Mouse (Mus musculus): Measurements from ENCODE around the gene Bag6.

The Bag6 gene

DNA sequence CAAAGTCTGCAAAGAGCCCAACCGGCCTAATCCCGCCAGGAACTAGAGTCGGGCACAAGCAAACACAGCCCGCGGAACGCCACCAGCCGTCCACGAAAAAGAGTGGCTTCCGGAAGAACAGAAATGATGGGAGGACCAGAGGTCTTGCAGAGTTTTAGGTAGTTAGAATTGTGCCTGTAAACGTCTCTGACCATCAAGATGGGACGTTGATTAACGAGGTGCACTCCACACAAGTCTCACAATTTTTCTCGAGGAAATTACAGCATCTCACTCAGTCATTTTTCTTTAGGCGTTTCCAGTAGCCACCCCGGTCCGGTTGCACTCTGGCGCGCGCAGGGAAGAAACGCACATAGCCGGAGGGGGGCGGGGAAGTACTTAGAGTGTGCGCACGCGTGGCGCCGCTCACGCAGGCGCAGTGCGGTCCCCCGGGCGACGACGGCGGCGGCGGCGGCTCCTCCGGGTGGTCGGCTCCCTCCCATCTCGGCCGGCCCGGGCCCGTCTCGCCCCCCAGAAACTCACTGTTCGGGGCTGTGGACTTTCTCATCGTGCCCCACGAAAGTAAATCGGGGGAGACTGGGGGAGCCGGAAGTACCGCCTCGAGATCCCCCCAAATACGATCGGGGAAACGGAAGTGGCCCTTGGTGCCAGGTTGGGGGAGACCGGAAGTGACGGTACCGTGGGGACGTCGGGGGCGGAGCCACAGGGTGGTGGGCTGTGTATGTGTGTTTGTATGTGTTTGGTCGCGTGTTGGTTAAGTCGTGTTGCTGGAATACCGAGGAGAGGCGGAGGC, at the start of gene Bag6:
Bag6 (plus strand) TSS at position 378 of the 790 bp plus-strand sequence.
- DNase-seq (ENCODE audit: low read depth) = peak; percentile 98

DNA sequence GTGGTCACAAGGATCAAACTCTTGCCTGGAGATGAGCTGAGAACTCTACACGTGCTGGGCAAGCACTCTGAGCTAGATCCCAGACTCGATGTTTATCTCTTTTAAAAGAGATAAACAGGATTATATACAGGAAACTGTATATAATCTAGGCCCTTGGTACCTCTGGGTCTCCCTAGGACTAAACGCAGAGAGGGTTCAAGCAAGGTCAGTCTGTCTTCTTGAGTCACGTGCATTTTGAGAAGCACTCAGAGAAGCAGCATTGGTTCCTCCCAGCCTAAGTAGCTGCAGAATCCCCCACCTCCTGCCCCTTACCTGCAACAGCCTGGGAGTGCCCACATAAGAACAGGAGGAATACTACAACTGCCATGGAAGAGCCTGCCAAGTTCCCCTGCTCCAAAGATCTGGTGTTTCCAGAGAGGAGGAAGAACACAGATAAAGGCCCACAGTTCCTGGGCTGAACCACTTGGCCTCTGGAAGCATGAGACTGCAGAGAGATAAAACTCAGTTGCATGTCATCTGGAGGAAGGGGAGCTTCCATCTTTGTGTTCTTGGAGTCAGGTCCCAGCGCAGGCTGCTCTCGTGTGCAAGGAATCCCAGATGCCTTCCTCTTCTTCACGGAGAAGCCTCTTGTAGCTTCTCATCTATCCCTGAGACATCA, 49.6 kb upstream of the Bag6 start, which contains the start of gene Ly6g6f:
Ly6g6f (minus strand) TSS at position 403 of the 658 bp plus-strand sequence.
- no peak for DNase-seq (ENCODE audit: low read depth)

DNA sequence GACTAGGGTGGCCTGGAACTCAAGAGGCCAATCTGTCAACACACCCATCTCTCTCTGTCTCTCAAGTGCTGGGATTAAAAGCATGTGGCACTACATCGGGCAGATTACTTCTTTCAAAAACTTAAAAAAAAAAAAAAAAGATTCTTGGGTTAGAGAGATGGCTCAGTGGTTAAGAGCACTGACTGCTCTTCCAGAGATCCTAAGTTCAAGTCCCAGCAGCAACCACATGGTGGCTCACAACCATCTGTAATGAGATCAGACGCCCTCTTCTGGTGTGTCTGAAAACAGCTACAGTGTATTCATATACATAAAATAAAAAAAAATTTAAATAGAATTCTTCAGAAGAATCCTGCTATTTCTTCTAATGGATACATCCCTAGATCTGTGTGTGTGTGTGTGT, 46.8 kb upstream of the Bag6 start:
- peak; percentile 48 for DNase-seq (ENCODE audit: low read depth)

DNA sequence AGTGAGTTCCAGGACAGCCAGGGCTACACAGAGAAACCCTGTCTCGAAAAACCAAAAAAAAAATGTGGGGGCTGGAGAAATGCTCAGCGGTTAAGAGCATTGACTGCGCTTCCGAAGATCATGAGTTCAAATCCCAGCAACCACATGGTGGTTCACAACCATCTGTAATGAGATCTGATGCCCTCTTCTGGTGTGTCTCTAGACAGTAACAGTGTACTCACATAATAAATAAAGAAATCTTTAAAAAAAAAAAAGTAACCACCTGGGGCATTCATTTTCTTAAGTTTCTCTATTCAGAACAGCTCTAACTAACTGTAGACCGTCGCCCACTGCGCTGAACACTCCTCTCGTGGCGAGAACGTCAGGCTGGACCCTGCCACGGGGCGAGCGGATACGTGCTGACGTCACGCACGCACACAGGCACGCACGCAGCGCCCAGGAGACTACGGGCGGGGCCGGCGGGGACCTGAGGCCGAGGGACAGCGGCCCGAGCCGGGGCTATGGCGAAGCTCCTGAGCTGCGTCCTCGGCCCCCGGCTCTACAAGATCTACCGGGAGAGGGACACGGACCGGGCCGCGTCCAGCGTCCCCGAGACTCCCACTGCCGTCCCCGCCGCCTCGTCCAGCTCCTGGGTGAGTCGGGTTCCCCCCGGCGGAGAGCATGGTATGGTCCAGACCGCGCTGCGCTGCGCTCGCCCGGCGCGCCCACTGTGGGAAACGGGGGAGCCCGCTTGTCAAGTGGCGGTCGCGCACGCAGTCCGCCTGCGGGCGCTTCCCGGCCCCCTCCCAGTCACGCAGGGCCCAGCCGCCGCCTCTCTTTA, 45.9 kb upstream of the Bag6 start, which contains the start of gene Abhd16a:
Abhd16a (plus strand) TSS at position 439 of the 820 bp plus-strand sequence.
- DNase-seq (ENCODE audit: low read depth) = peak; percentile 94

DNA sequence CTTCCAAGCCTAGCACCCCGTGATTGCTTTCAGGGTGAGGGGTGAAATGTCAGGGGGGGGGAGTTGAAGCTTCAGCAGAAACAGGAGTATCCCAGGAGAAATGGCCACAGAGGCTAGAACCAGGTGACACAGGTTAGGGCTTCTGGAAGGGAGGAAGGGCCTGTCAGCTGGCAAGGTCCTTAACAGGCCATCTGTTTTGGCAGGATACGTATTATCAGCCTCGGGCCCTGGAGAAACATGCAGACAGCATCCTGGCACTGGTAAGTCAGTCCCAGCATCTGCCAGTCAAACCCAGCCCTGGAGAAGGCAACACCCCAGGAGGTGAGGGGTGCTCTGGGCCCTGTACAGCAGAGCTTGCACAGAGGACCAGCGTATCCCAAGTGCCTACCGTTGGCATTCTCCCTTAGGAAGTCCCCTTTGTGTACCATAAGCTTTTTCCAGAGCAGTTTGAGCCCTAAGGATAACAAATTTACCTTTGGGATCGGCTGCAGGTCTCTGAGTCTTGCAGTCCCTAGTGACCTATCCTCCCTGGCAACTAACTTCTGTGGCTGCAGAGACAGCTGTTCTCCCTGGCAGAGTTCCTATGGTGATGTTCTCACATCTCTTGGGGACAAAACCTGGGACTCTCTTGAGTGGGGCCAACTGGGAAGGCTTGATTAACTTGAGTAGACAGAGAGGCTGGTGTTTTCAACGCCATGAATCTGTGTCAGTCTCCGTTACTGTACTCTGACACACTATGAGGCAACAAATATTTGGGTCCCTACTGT, 44.6 kb upstream of the Bag6 start:
- no peak for DNase-seq (ENCODE audit: low read depth)

DNA sequence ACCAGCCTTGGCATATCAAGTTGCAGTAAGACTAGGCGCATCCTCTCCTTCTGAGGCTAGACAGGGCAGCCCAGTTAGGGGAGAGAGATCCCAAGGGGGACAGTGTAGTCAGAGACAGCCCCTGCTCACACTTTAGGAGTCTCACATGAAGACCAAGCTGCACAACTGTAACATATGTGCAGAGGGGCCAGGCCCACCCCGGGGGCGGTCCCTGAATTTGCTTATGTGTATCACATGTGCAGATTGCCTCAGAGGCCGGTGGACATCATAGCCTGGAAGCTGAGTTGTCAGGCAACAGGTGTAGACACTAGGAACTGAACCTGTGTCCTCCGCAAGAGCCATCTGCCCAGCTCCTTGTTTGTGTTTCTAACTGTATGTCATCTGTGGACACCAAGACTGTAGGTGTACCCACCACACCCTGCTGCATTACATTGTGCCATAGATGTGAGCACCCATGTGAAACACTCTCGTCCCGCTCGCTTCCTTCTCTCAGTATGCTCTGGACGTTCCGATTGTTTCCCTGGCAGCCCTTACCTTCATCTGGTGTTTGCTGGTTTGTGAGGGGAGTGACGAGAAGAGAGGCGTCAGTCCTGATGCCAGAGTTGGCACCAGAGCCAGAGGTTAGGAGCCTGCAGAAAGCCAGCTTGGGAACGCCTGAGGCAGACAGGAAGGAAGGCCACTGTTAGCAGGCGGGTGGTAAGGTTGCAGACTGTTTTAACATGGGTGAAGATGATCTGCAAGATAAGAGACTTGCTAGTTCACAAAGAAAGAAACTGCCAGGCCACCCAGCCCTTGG, 42.4 kb upstream of the Bag6 start:
- DNase-seq (ENCODE audit: low read depth) = no peak

DNA sequence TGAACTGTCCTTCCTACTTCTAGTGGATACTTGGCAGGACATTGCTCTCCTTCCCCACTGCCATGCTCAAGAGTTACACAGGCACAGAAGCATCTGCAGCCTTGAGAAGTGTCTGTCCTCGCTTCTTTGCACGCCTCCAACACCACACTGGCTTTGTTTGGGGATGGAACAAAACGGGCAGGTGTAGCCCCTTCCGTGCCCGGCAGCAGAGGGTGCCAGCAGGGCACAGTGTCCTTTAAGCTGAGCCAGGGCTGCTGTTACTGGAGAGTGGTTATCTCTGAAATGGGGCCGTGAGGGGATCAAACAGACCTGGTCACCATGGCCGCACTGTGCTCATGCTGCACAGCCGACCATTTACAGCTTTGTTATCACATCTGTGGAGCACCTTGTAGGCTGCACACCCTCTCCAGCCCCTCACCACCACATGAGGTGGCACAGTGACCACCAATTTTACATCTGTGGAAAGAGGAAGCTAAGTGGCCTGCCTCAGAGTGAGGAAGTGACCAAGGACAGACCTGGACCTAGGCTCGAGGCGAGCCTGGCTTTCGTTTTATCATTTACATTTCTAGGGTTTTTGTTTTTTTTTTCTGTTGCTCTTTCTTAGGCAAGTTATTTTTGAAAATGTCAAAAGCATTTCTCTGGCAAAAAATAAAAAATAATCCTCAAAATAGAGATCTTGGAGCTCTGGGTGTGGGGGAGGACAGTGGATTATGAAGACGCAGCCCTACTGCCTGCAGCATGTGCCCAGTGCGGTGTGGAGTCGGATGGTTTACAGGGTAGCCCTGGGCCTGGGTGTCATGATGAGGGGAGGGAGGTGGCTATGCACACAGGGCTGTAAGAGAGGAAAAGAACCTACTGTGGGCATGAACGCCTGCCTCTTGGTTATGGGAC, 40.3 kb upstream of the Bag6 start:
- peak; percentile 46 for DNase-seq (ENCODE audit: low read depth)

DNA sequence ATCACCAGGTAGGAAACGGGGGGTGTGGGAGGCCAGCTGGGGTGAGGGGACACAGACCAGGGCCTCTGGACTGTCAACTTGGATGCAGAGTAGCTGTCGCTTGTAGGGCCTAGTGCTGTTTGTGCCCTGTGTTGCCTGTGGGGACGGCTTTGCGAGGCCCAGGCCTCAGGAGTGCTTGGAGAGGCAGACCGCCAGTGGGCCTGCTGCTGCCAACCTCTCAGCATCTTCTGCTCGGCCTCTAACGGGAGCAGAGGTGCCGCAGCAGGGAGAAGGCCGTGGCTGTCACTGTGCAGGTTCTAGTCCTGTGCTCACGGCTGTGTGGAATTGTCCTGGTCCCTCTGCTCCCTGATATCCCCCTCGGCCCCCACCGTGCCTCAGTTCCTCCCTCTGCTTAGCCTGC, 38.4 kb upstream of the Bag6 start:
- DNase-seq (ENCODE audit: low read depth) = no peak

DNA sequence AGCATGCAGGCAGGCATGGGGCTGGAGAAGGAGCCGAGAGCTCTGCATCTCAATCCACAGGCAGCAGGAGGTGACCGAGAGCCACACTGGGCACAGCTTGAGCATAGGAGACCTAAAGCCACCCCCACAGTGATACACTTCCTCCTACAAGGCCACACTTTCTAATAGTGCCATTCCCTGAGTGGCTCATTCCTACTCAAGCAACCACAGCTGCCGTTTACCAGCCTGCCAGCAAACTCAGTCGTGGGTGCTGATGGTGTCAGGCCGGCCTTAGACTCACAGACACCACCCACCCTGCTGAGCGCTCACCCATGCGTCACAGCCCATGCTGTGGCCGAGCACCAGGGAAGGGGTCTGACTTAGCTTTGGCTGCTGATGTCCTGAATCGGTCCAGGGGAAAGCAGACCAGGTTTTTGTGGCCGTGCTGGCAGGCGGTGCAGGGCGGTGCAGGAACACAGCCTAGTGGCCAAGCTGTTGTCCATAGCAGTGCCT, 37.8 kb upstream of the Bag6 start:
- DNase-seq (ENCODE audit: low read depth) = no peak

DNA sequence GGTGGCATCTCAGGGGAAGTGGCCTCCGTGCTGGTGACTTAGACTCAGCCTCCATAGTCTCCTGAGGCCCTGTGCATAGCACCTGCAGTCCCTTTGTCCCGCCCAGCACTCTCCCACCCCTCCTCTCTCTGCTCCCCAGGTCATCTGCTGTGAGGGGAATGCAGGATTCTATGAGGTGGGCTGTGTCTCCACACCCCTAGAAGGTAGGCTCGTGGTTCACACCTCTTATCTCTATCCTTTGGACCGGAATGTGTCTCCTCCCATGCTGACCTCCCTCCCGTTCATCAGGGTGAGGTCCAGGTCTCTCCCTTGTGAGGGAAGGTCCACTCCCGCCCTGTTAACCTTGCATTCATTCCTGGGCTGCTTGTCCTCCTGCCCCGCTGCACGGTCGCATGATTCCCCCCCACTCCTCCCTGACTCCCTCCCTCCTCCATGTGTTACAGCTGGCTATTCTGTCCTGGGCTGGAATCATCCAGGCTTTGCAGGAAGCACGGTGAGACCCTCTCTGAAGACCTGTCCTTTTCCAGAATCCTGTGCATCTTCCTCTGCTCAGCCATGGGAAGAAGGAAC, 34.7 kb upstream of the Bag6 start:
- no peak for DNase-seq (ENCODE audit: low read depth)

DNA sequence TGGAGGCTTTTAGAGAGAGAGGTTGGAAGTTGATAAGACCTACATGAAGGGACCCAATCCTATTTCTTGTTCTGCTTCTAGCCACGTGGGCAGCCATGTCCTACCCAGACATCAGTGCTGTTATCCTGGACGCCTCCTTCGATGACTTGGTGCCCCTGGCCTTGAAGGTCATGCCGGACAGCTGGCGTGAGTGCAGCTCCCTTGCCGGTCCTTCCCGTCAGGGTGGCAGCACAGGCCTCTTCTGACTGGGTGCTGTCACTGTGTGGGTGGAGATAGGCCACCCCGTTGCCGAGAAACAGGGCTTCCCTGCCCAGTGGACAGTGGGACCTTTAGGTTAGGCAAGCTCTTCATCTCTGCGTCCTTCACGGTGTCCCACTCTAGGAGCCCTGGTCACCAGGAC, 33.8 kb upstream of the Bag6 start:
- no peak for DNase-seq (ENCODE audit: low read depth)

DNA sequence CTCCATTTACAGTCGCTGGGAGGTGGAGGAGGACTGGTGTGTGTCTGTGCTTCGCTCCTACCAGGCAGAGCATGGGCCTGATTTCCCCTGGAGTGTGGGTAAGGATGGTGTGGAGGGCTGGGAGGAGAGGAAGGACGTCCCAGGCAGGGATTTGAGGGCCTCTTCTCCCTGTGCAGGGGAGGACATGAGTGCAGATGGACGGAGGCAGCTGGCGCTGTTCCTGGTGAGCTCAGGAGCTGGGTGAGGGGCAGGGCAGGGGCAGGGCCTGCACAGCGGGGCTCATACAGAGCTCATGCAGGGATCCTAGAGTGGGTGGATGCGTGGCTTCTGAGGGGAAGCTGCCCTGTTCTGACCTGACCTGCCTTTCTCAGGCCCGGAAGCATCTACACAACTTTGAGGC, 32.7 kb upstream of the Bag6 start:
- DNase-seq (ENCODE audit: low read depth) = no peak

DNA sequence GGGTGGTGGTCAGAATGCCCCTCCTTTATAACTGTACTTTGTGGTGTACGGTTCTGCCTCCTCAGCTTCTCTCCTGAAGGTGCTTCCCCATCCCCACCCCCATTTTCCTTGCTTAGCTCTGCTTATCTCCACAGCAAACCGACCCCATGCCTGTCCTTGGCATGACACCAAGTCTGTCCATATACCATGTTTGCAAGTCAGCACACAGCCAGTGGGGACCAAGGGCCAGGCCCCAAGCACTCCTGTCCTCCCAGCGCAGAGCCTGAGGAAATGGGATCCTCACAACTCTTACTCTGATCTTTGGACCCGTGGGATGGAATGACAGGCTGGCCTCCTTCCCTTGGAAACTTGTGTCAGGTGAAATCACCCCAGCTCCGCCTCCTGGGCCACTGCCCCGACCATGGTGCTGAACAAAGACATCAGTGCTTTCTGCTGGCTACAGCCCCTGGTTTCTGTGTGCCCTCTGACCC, 31.7 kb upstream of the Bag6 start:
- DNase-seq (ENCODE audit: low read depth) = peak; percentile 53

DNA sequence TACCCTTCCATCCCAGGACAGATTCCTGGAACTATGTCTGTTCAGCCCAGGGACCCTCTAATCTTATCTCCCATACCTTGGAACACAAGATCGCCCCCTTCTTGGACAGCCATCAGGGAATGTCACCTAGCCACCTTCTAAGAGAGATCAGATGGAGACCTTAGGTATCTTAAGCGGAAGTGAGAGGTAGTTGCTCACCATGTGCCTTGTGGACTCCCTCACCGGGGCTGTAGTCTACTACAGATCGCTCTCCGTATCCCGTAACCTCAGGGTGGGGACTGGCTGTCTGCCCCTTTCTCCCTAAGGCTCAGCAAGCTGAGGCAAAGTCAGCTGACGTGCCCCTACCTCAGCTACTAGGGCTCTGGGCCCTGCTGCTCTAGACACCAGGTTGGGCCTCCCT, 30.9 kb upstream of the Bag6 start:
- DNase-seq (ENCODE audit: low read depth) = no peak

DNA sequence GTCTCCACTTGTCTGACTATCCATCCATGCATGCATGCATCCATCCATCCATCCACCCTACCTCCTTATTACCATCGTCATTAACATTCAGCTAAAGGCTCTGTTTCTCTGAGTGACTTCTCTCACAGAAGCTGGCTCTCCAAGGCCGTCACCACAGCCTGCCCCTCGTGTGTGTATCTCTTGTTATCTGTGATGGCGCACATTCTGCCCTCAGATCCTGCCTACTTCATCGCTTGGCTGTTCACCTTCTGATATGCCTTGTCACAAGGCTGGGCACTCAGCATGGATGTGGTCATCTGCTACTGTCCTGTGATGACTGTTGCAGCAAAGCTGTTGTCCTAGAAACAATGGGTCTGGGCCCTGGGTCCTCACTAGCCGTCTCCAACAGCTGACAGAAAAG, 30.2 kb upstream of the Bag6 start:
- DNase-seq (ENCODE audit: low read depth) = no peak

DNA sequence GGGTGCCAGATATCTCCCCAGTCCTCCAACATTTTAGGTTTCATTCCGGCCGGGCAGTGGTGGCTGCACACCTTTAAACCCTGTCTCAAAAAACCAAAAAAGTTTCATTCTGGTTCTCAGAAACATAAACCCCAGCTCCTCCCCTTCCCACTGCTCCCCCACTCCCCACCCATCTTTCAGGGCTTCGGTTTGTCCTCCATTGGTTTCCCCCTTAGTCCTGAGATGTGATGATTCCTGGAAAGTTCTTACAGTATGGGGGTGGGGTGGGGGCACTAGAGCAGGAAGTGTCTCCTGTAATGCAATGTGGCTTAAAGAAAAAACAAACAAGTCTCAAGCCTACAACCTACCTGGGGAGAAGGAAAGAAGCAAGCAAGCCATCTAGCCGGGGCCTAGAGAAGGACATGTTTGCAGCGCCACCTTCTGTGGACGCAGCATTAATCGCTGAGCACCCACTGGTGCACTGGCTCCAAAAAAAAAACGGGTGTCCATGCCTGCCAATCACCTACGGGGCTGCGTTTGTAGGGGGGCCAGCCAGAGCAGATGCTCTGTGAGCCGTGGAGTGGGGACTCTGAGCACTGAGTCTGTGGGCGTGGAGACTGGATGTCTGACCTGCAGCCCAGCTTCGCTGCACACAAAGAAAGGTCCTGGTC, 29.1 kb upstream of the Bag6 start:
- DNase-seq (ENCODE audit: low read depth) = peak; percentile 64

DNA sequence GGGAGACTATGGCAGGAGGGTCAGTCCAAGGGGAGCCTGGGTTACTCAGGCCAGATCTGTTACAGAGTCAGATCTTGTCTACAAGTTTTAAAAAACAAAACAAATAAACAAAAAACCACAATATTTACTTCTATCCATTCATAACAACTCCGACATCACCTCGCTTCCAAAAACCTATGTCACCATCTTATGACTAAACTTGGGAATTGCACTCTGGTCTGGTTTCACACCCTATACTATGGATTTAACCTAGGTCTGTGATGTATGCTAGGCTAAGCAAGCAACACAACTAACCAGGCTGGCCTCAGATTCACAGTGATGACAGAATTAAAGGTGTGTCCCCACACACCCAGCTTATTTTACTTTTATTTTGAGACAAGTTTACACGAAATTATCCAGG, 28.5 kb upstream of the Bag6 start:
- DNase-seq (ENCODE audit: low read depth) = peak; percentile 47

DNA sequence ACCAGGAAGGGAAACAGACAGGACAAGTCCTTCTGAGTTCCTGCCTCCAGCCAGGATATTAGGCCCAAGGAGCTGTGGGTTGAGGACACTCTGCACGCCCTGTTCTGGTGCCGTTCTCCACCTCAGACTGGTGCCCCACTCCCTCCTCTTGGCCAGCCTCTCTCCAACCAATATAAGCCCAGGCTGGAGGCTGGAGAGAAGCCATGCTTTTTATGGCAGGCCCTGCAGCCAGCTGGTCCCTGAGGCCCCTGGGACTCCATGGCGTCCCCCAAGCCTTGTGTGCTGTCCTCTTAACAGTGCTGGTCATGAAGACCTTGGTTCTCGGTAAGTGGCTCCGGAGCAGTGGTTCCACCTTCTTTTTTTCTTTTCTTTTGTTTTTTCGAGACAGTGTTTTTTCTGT, 26.9 kb upstream of the Bag6 start, which contains the start of gene Ly6g5c:
Ly6g5c (plus strand) TSS at position 183 of the 400 bp plus-strand sequence.
- DNase-seq (ENCODE audit: low read depth) = no peak

DNA sequence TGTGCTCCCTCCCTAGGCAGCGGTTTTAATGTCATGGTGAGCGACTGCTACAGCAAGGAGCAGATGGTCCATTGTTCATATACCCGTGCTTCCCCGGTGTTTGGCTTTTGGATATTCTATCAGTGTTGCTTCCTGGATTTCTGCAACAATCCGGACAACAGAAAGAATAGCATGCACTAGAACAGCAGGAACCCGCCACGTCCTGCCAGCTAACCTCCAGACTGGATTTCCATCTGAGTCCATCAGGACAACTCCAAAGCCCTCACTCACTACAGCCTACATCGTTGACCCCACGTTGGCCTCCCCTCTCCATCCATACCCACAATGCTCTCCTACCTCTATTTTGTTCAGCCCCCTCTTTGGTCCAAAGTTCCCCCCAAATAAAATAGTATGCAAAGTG, 23.2 kb upstream of the Bag6 start:
- no peak for DNase-seq (ENCODE audit: low read depth)
